Mouse (Mus musculus): ENCODE measurements at regions not wholly inside any gene's neighbourhood (a gene's known extent, or its start where the extent isn't known, plus 50 kb on each side); places are given as distances from the start of the nearest gene placed in this dataset.

GRCm38 (mm10) chr14:72200307-72200706, 291.3 kb downstream of the Gm9195 start:
- Histone ChIP-seq H3K4me1 (0 out of 2 replicates have a peak, but pooled peaks cover 3% of the 10 kb centered on the region), H3K27ac (replicated peaks) (no peak overlapping the region), H3K36me3 (no peaks in the 10 kb centered on the region), H3K9ac (replicated peaks) (no peak overlapping the region), H3K4me2 (replicated peaks) (no peak overlapping the region), H3K27me3 (no peaks in the 10 kb centered on the region), H3K9me3 (no peaks in the 10 kb centered on the region), H3K4me3 (no peak overlapping the region)
- WGBS: 68% methylated on average over 3 of the region's 3 CpGs
- ATAC-seq (ENCODE audit: low FRiP score, low read depth): no peak

GRCm38 (mm10) chr14:72199900-72200299, 291.7 kb downstream of the Gm9195 start:
- Histone ChIP-seq H3K4me2 (replicated peaks) (no peak overlapping the region), H3K4me3 (no peak overlapping the region), H3K9me3 (no peaks in the 10 kb centered on the region), H3K36me3 (no peaks in the 10 kb centered on the region), H3K9ac (replicated peaks) (no peak overlapping the region), H3K4me1 (0 out of 2 replicates have a peak, but pooled peaks cover 3% of the 10 kb centered on the region), H3K27ac (replicated peaks) (no peak overlapping the region), H3K27me3 (no peaks in the 10 kb centered on the region)
- no peak for ATAC-seq (ENCODE audit: low FRiP score, low read depth)

- Histone ChIP-seq H3K4me3 (no peak overlapping the region), H3K36me3 (no peaks in the 10 kb centered on the region), H3K4me1 (0 out of 2 replicates have a peak, but pooled peaks cover 3% of the 10 kb centered on the region), H3K27ac (replicated peaks) (no peak overlapping the region), H3K9me3 (no peaks in the 10 kb centered on the region), H3K9ac (replicated peaks) (no peak overlapping the region), H3K27me3 (no peaks in the 10 kb centered on the region), H3K4me2 (replicated peaks) (no peak overlapping the region)
- no peak for ATAC-seq (ENCODE audit: low FRiP score, low read depth)
- 57% methylated on average over 7 of the region's 7 CpGs for WGBS
Observed at GRCm38 (mm10) chr14:72197972-72198371, 293.7 kb downstream of the Gm9195 start.

GRCm38 (mm10) chr14:72187329-72187984, 304.2 kb downstream of the Gm9195 start:
- Histone ChIP-seq H3K4me2 (replicated peaks) (no peak overlapping the region), H3K4me3 (no peak overlapping the region), H3K9me3 (no peaks in the 10 kb centered on the region), H3K27ac (replicated peaks) (no peak overlapping the region), H3K4me1 (no peaks in the 10 kb centered on the region), H3K9ac (replicated peaks) (no peak overlapping the region), H3K27me3 (no peaks in the 10 kb centered on the region), H3K36me3 (no peaks in the 10 kb centered on the region)
- WGBS: 46% methylated on average over 5 of the region's 5 CpGs
- peak; percentile 65; the same call in 1 of the 2 replicates for ATAC-seq (ENCODE audit: low FRiP score, low read depth)

GRCm38 (mm10) chr14:72175751-72176150, 315.9 kb downstream of the Gm9195 start:
- Histone ChIP-seq H3K4me1 (no peaks in the 10 kb centered on the region), H3K27me3 (no peaks in the 10 kb centered on the region), H3K4me2 (replicated peaks) (no peak overlapping the region), H3K27ac (replicated peaks) (no peak overlapping the region), H3K4me3 (no peak overlapping the region), H3K9me3 (no peaks in the 10 kb centered on the region), H3K36me3 (no peaks in the 10 kb centered on the region), H3K9ac (replicated peaks) (no peak overlapping the region)
- 92% methylated on average over 1 of the region's 1 CpGs for WGBS
- no peak for ATAC-seq (ENCODE audit: low FRiP score, low read depth)

- Histone ChIP-seq H3K27ac (replicated peaks) (no peak overlapping the region), H3K9ac (replicated peaks) (no peak overlapping the region), H3K27me3 (no peaks in the 10 kb centered on the region), H3K4me1 (no peaks in the 10 kb centered on the region), H3K36me3 (no peaks in the 10 kb centered on the region), H3K9me3 (no peaks in the 10 kb centered on the region), H3K4me2 (replicated peaks) (no peak overlapping the region), H3K4me3 (no peak overlapping the region)
- ATAC-seq (ENCODE audit: low FRiP score, low read depth): no peak
- WGBS: 84% methylated on average over 20 of the region's 20 CpGs
Observed at GRCm38 (mm10) chr14:72172549-72173405, 318.9 kb downstream of the Gm9195 start.

GRCm38 (mm10) chr14:72171777-72172176, 319.9 kb downstream of the Gm9195 start:
- no peaks in the 10 kb centered on the region for H3K27me3 ChIP-seq
- ATAC-seq (ENCODE audit: low FRiP score, low read depth): no peak
- H3K9me3 ChIP-seq: no peaks in the 10 kb centered on the region
- H3K36me3 ChIP-seq: no peaks in the 10 kb centered on the region
- no peak overlapping the region for H3K4me3 ChIP-seq
- no peak overlapping the region for H3K27ac ChIP-seq (replicated peaks)
- 77% methylated on average over 3 of the region's 3 CpGs for WGBS
- H3K9ac ChIP-seq (replicated peaks): no peak overlapping the region
- 0 out of 2 replicates have a peak, but pooled peaks cover 3% of the 10 kb centered on the region for H3K4me1 ChIP-seq
- H3K4me2 ChIP-seq (replicated peaks): no peak overlapping the region

GRCm38 (mm10) chr14:72158537-72159323, 332.9 kb downstream of the Gm9195 start:
- H3K4me1 ChIP-seq: no peaks in the 10 kb centered on the region
- H3K27me3 ChIP-seq: no peaks in the 10 kb centered on the region
- H3K36me3 ChIP-seq: no peaks in the 10 kb centered on the region
- no peaks in the 10 kb centered on the region for H3K9me3 ChIP-seq
- H3K27ac ChIP-seq (replicated peaks): no peak overlapping the region
- H3K9ac ChIP-seq (replicated peaks): no peak overlapping the region
- H3K4me3 ChIP-seq: no peak overlapping the region
- no peak overlapping the region for H3K4me2 ChIP-seq (replicated peaks)
- peak; percentile 23; the same call in 1 of the 2 replicates for ATAC-seq (ENCODE audit: low FRiP score, low read depth)
- WGBS: 45% methylated on average over 13 of the region's 13 CpGs

GRCm38 (mm10) chr14:72155197-72155907, 336.3 kb downstream of the Gm9195 start:
- Histone ChIP-seq H3K36me3 (no peaks in the 10 kb centered on the region), H3K4me1 (no peaks in the 10 kb centered on the region), H3K4me3 (no peak overlapping the region), H3K27ac (replicated peaks) (no peak overlapping the region), H3K9me3 (no peaks in the 10 kb centered on the region), H3K27me3 (no peaks in the 10 kb centered on the region), H3K9ac (replicated peaks) (no peak overlapping the region), H3K4me2 (replicated peaks) (no peak overlapping the region)
- ATAC-seq (ENCODE audit: low FRiP score, low read depth): no peak
- 42% methylated on average over 11 of the region's 11 CpGs for WGBS

- peaks cover 1% of the 10 kb centered on the region; the same call in 1 of the 2 replicates for H3K4me1 ChIP-seq
- no peak for ATAC-seq (ENCODE audit: low FRiP score, low read depth)
Observed at GRCm38 (mm10) chr14:72151676-72152075, 340.0 kb downstream of the Gm9195 start.

GRCm38 (mm10) chr14:72149463-72149862, 342.2 kb downstream of the Gm9195 start:
- H3K27ac ChIP-seq (replicated peaks): no peak overlapping the region
- no peaks in the 10 kb centered on the region for H3K36me3 ChIP-seq
- no peak overlapping the region for H3K4me2 ChIP-seq (replicated peaks)
- no peak overlapping the region for H3K9ac ChIP-seq (replicated peaks)
- no peak overlapping the region for H3K4me3 ChIP-seq
- H3K27me3 ChIP-seq: no peaks in the 10 kb centered on the region
- no peaks in the 10 kb centered on the region for H3K9me3 ChIP-seq
- no peak for ATAC-seq (ENCODE audit: low FRiP score, low read depth)
- H3K4me1 ChIP-seq: peaks cover 9% of the 10 kb centered on the region; the same call in 1 of the 2 replicates
- WGBS: 23% methylated on average over 3 of the region's 4 CpGs

More at GRCm38 (mm10) chr14:72151676-72152075, 340.0 kb downstream of the Gm9195 start:
- Histone ChIP-seq H3K4me3 (no peak overlapping the region), H3K27ac (replicated peaks) (no peak overlapping the region), H3K27me3 (no peaks in the 10 kb centered on the region), H3K9ac (replicated peaks) (no peak overlapping the region), H3K4me2 (replicated peaks) (no peak overlapping the region), H3K36me3 (no peaks in the 10 kb centered on the region), H3K9me3 (no peaks in the 10 kb centered on the region)
- 78% methylated on average over 4 of the region's 4 CpGs for WGBS
